Mouse (Mus musculus) right cerebral cortex, adult 18-20 months (tissue): ENCODE results near the gene Olfr1367.

Source experiments
- DNase-seq: peaks from one replicate; pipeline ENCODE4 v3.0.0; 2022; ENCODE audit warnings: mixed read lengths

Olfr1367 gene

DNA sequence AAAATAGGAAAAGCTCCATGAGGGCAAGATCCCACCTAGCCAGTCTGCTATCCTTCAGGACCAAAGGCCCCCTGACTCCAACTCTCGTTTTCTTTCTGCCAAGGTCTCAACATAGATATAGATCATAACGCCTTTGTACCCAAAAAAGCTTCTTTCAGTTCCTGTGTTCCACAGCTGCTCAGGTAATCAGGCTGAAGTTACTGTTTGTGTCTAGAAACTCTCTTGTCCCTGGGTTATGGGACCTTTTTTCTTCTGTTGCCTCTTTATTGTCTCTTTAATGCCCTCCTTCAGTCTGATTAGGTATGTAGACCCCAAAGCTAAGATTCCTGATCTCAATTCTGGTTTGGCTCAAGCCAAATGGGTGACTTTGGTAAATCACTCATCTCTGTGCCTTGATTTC, 50.8 kb downstream of the Olfr1367 start:
- no peak for DNase-seq
